Mouse (Mus musculus) hindbrain, postnatal 0 days (tissue): ENCODE measurements at regions not wholly inside any gene's neighbourhood (a gene's known extent, or its start where the extent isn't known, plus 50 kb on each side); places are given as distances from the start of the nearest gene placed in this dataset.

Source experiments
- ATAC-seq: fragments of 200-750 bp; cut with Nextera tagmentation; 2 replicates; pipeline ENCODE4 v1.8.0; 2017; ENCODE audit warnings: mild to moderate bottlenecking, moderate TSS enrichment, moderate library complexity
- DNase-seq: peaks from one replicate; pipeline ENCODE4 v3.0.0-alpha.2; 2015; ENCODE audit warnings: low spot score
- H3K27ac ChIP-seq: fragments of 300-500 bp; sonication (generic); 2 replicates; pipeline ENCODE4 v1.5.1; 2014; ENCODE audit warnings: mild to moderate bottlenecking
- H3K27me3 ChIP-seq: fragments of 300-500 bp; sonication (generic); 2 replicates; pipeline ENCODE4 v1.6.1; 2014; ENCODE audit warnings: low read length, mixed read lengths; ENCODE audit not compliant: insufficient read depth
- H3K36me3 ChIP-seq: fragments of 300-500 bp; sonication (generic); 2 replicates; pipeline ENCODE4 v1.6.1; 2014; ENCODE audit warnings: low read length, mixed read lengths; ENCODE audit not compliant: insufficient read depth
- H3K4me1 ChIP-seq: fragments of 300-500 bp; sonication (generic); 2 replicates; pipeline ENCODE4 v1.6.1; 2014; ENCODE audit warnings: antibody characterized with exemption, low read length, mixed read lengths; ENCODE audit not compliant: insufficient read depth
- H3K4me2 ChIP-seq: fragments of 300-500 bp; sonication (generic); 2 replicates; pipeline ENCODE4 v1.6.1; 2014; ENCODE audit warnings: low read depth, mild to moderate bottlenecking, low read length, moderate library complexity, mixed read lengths
- H3K4me3 ChIP-seq: fragments of 300-500 bp; sonication (generic); 2 replicates; pipeline ENCODE4 v1.5.1; 2014; ENCODE audit warnings: low read length
- H3K9ac ChIP-seq: fragments of 300-500 bp; sonication (generic); replicated peaks from 2 replicates; pipeline ENCODE4 v1.6.1; 2014; ENCODE audit warnings: mild to moderate bottlenecking, low read length, moderate library complexity, mixed read lengths
- H3K9me3 ChIP-seq: fragments of 300-500 bp; sonication (generic); 2 replicates; pipeline ENCODE4 v1.6.1; 2016; ENCODE audit warnings: low read length, mixed read lengths
- CTCF ChIP-seq: IDR thresholded peaks from 2 replicates; pipeline ENCODE4 v1.5.1; 2016; ENCODE audit warnings: antibody characterized with exemption, control low read depth, low read depth
- WGBS: fragments of 180-500 bp; shearing (Covaris S2); extraction: QIAGEN DNeasy Blood & Tissue Kit; methylation state at CpG from one replicate; pipeline ENCODE4 v1.1.7; 2014; 5-methylcytosine and 5-hydroxymethylcytosine counted together

DNA sequence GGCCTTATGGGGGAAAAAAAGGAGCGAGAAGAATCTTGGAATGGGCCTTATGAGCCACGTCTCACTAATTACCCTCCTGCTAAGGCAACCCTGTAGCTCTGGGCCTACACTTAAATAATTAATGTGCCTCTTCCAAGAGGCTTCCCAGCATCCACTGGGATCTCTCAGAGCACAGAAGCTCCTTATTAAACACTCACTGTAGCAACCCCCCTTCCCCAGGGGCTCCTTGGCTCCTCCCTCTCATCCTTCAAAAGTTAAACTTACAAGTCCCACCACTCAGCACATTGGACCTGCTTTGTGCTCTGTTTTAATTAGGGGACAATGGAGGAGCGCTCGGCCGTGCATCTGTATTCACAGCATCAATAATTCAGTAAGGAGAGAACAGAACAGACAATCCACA is 68.1 kb upstream of the Zdhhc25 start:
- Histone ChIP-seq H3K4me3 (no peak overlapping the region), H3K4me1 (no peaks in the 10 kb centered on the region), H3K9me3 (0 out of 2 replicates have a peak, but pooled peaks cover 3% of the 10 kb centered on the region), H3K27me3 (no peaks in the 10 kb centered on the region), H3K36me3 (no peaks in the 10 kb centered on the region), H3K9ac (no peak overlapping the region), H3K27ac (no peak overlapping the region), H3K4me2 (no peak overlapping the region)
- ATAC-seq: no peak
- 31% methylated on average over 5 of the region's 5 CpGs for WGBS
- no peak for TF ChIP-seq CTCF
- DNase-seq: no peak

DNA sequence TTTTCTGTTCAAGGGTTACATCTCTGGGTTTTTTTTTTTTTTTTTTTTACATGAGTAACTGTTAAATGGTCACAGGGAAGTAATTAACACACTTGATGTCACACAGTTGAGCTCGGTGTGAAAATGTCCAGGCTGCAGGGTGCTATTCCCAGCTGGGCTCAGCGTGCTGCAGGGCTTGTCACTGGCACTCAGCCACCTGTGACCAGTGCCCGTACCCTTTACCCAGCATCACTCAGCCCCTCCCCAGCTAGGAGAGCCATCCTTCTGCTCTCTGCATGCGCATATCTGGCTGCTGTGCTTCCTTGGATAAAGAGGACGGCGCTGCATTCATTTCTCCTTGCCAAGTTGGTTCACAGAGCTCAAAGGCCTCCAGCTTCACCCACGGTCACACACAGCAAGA is 66.7 kb upstream of the Zdhhc25 start:
- Histone ChIP-seq H3K4me1 (no peaks in the 10 kb centered on the region), H3K27me3 (no peaks in the 10 kb centered on the region), H3K27ac (no peak overlapping the region), H3K4me2 (no peak overlapping the region), H3K36me3 (no peaks in the 10 kb centered on the region), H3K9ac (no peak overlapping the region), H3K9me3 (0 out of 2 replicates have a peak, but pooled peaks cover 3% of the 10 kb centered on the region), H3K4me3 (no peak overlapping the region)
- WGBS: 28% methylated on average over 7 of the region's 7 CpGs
- no peak for ATAC-seq
- peak; percentile 29 for DNase-seq
- TF ChIP-seq CTCF: no peak

DNA sequence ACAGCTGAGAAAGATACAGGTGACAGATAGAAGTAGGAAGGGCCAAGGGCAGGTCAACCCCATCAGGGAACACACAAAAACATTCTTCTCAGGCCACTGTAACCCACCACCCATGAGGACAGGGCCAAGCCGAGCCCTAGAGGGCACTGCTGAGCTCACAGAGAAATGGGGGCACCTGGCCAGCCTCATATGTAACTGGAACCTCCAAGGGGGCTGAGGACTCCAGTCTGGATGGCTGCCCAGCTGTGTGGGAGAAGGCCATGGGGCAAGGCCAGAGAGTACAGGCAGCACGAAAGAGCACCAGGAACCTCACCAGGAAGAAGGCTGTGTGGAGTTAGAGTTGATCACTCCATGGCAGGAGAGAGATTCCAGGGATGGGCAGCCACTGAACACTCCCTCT is 64.6 kb upstream of the Zdhhc25 start:
- 0 out of 2 replicates have a peak, but pooled peaks have one; percentile 8 for TF ChIP-seq CTCF
- no peak overlapping the region for H3K27ac ChIP-seq
- 64% methylated on average over 2 of the region's 2 CpGs for WGBS
- no peaks in the 10 kb centered on the region for H3K36me3 ChIP-seq
- H3K4me2 ChIP-seq: no peak overlapping the region
- H3K27me3 ChIP-seq: no peaks in the 10 kb centered on the region
- no peak overlapping the region for H3K4me3 ChIP-seq
- no peak overlapping the region for H3K9ac ChIP-seq
- no peaks in the 10 kb centered on the region for H3K4me1 ChIP-seq
- DNase-seq (no peak), ATAC-seq (no peak)
- no peaks in the 10 kb centered on the region for H3K9me3 ChIP-seq

DNA sequence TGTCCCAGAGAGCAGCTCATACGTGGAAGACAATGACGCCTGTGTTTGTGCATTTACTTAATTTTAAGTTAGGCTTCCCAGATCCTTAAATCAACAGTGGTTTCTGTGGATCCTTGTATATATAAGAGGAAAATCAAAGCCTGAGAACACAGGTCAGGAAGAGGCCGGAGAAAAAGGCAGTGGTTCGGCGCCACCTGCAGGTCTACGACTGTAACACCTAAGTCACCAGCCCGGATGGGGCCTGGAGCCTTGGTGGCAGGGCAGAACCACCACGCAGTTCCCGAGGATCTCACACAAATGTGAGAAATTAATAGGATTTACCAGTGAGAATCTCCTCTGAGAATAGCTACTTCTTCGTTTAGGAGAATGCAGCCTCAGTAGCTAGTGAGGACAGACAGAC is 62.9 kb upstream of the Zdhhc25 start:
- no peak overlapping the region for H3K4me3 ChIP-seq
- H3K27me3 ChIP-seq: no peaks in the 10 kb centered on the region
- H3K36me3 ChIP-seq: no peaks in the 10 kb centered on the region
- 15% methylated on average over 10 of the region's 10 CpGs for WGBS
- no peak overlapping the region for H3K4me2 ChIP-seq
- H3K9me3 ChIP-seq: no peaks in the 10 kb centered on the region
- H3K27ac ChIP-seq: no peak overlapping the region
- no peaks in the 10 kb centered on the region for H3K4me1 ChIP-seq
- no peak overlapping the region for H3K9ac ChIP-seq
- 0 out of 2 replicates have a peak, but pooled peaks have one; percentile 63 for ATAC-seq
- DNase-seq: peak; percentile 87
- TF ChIP-seq CTCF: peak; percentile 91

DNA sequence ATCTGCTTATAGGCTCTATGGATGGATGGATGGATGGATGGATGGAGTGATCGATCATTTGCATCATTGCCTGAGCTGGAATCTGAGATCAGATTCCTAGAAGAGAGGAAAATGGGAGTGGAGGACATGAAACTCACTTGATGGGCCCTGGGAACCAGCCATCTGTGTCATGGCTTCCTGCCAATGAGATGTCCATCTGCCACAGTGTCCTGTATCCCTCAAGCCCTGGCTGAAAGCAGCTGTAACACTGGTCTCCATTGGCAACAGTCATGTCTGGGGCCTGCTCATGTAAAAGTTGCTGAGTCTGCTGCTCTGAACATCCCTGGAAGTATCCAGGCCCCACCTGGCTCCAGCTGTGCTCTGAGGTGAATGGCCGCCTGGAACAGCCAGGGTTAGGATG is 57.5 kb upstream of the Zdhhc25 start:
- WGBS: 63% methylated on average over 2 of the region's 2 CpGs
- Histone ChIP-seq H3K36me3 (no peaks in the 10 kb centered on the region), H3K4me1 (no peaks in the 10 kb centered on the region; the same call in 1 of the 2 replicates), H3K27ac (no peak overlapping the region), H3K4me3 (no peak overlapping the region), H3K9me3 (no peaks in the 10 kb centered on the region), H3K27me3 (no peaks in the 10 kb centered on the region), H3K4me2 (no peak overlapping the region), H3K9ac (no peak overlapping the region)
- peak; percentile 79 for ATAC-seq
- peak; percentile 84 for DNase-seq
- TF ChIP-seq CTCF: no peak

DNA sequence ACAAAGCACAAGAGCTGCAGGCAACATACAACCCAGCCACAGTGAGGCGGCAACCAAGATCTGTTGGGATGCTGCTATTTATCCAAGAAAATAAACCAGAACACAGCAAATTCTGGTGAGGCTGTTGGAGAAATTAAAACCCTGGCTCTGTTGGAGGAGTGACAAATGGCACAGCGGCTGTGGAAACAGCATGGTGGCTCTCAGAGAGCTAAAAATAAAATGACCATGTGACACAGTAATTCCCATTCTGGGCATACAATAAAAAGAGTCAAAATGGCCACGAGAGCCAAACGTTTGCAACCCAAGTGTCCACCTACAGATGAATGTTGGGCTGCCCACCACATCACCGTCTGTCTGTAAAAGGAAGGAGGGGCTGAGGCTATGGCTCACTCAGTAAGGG is 55.9 kb upstream of the Zdhhc25 start:
- Histone ChIP-seq H3K27ac (no peak overlapping the region), H3K9me3 (no peaks in the 10 kb centered on the region), H3K27me3 (no peaks in the 10 kb centered on the region), H3K4me1 (no peaks in the 10 kb centered on the region; the same call in 1 of the 2 replicates), H3K9ac (no peak overlapping the region), H3K36me3 (no peaks in the 10 kb centered on the region), H3K4me2 (no peak overlapping the region), H3K4me3 (no peak overlapping the region)
- WGBS: 53% methylated on average over 5 of the region's 5 CpGs
- no peak for ATAC-seq
- no peak for TF ChIP-seq CTCF
- DNase-seq: peak; percentile 62

DNA sequence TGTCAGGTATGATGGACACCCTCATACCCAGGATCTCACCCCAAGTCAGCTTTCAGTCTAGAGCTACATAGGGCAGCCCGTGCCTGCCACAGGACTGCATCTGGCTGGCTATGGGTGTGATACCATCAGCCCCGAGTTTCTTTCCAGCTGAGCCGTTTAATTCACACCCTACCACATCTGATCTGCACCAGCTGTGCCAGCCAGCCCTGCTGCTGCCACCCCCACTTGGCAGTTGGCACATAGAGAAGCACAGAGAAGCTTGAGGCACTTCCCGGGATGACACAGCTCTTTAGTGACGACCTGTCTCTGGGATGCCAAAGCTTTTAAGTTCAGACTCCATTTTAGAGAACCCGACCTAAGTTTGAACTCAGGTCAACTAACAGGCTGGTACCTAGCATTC is 51.8 kb upstream of the Zdhhc25 start:
- WGBS: 59% methylated on average over 6 of the region's 6 CpGs
- H3K27ac ChIP-seq: no peak overlapping the region

More for the DNA sequence above, 51.8 kb upstream of the Zdhhc25 start:
- Histone ChIP-seq H3K36me3 (no peaks in the 10 kb centered on the region), H3K9ac (no peak overlapping the region), H3K4me3 (no peak overlapping the region), H3K9me3 (no peaks in the 10 kb centered on the region), H3K4me2 (no peak overlapping the region), H3K4me1 (no peaks in the 10 kb centered on the region; the same call in 1 of the 2 replicates), H3K27me3 (no peaks in the 10 kb centered on the region)
- DNase-seq (no peak), ATAC-seq (no peak)
- TF ChIP-seq CTCF: no peak
